Mouse (Mus musculus) lung, embryonic 15.5 days (tissue): Measurements from ENCODE around the gene Epb41. TPM values are rescaled to one million over a fixed set of nuclear protein-coding genes. Genes with fewer than 3 reads are reported as not detected.
A peak's percentile ranks its signal among the peaks of the same experiment; 100 is the strongest.

Experiments used
- ATAC-seq: fragments of 200-750 bp; cut with Nextera tagmentation; 2 replicates; pipeline ENCODE4 v1.8.0; 2017; ENCODE audit warnings: moderate number of reproducible peaks, borderline replicate concordance; ENCODE audit not compliant: low FRiP score, low TSS enrichment; ENCODE audit errors: extremely low read depth
- H3K27ac ChIP-seq: fragments of 300-500 bp; sonication (generic); 2 replicates; pipeline ENCODE4 v1.5.1; 2015; ENCODE audit warnings: moderate library complexity, mild to moderate bottlenecking, inconsistent platforms
- H3K27me3 ChIP-seq: fragments of 300-500 bp; sonication (generic); 2 replicates; pipeline ENCODE4 v1.6.1; 2015; ENCODE audit warnings: inconsistent platforms
- H3K36me3 ChIP-seq: fragments of 300-500 bp; sonication (generic); 2 replicates; pipeline ENCODE4 v1.6.1; 2015; ENCODE audit warnings: inconsistent platforms
- H3K4me1 ChIP-seq: fragments of 300-500 bp; sonication (generic); 2 replicates; pipeline ENCODE4 v1.6.1; 2015; ENCODE audit warnings: inconsistent platforms
- H3K4me2 ChIP-seq: fragments of 300-500 bp; sonication (generic); 2 replicates; pipeline ENCODE4 v1.6.1; 2015; ENCODE audit warnings: inconsistent platforms, mild to moderate bottlenecking, moderate library complexity
- H3K4me3 ChIP-seq: fragments of 300-500 bp; sonication (generic); 2 replicates; pipeline ENCODE4 v1.5.1; 2015; ENCODE audit warnings: mild to moderate bottlenecking, inconsistent platforms
- H3K9ac ChIP-seq: fragments of 300-500 bp; sonication (generic); 2 replicates; pipeline ENCODE4 v1.6.1; 2015; ENCODE audit warnings: inconsistent platforms
- H3K9me3 ChIP-seq: fragments of 300-500 bp; sonication (generic); 2 replicates; pipeline ENCODE4 v1.6.1; 2016; ENCODE audit warnings: inconsistent platforms
- WGBS: fragments of 180-500 bp; shearing (Covaris S2); methylation state at CpG from one replicate; pipeline ENCODE4 v1.1.7; 2015; 5-methylcytosine and 5-hydroxymethylcytosine counted together
- polyA plus RNA-seq: library from polyadenylated mRNA; unstranded; fragments of >200 nt; fragmentation: Nextera tagmentation; extraction: Ambion mirVana; gene quantifications from 2 replicates; pipeline ENCODE4 v1.2.1, GENCODE M21; 2015

Epb41 gene
- polyA plus RNA-seq, 1 experiment from 2014 or later, result 65.0 TPM

DNA sequence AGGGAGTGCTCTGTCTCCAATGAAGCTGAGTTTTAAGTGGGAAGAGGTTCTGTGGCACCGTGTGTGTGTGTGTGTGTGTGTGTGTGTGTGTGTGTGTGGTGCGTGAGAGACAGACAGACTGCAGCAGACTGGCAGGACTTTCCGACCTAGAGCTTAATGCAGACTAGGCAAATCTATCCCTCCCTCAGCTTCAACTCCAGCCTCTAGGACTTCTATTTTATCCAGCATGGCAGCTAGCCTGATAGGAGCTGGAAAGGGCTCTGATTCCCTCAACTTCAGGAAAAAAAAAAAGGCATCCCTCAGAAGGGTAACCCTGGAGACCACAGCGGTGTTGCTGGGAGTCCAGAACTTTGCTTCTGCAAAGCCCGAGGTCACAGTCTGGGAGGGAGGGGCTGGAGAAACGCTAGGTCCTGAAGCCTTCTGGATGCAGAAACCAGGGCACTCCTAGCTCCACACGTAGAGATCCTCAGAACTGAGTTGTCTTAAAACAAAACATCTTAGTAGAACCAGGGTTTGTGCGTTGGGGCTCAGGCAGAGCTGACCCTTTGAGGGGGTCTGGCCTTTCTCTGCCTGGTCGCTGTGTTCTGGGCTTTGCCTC, 161.0 kb downstream of the Epb41 start:
- Histone ChIP-seq H3K9me3 (no peaks in the 10 kb centered on the region), H3K4me2 (no peak overlapping the region), H3K9ac (no peak overlapping the region), H3K27ac (no peak overlapping the region), H3K36me3 (no peaks in the 10 kb centered on the region), H3K4me3 (no peak overlapping the region), H3K27me3 (peaks cover 70% of the 10 kb centered on the region), H3K4me1 (peaks cover 44% of the 10 kb centered on the region)
- 16% methylated on average over 9 of the region's 9 CpGs for WGBS
- no peak for ATAC-seq

DNA sequence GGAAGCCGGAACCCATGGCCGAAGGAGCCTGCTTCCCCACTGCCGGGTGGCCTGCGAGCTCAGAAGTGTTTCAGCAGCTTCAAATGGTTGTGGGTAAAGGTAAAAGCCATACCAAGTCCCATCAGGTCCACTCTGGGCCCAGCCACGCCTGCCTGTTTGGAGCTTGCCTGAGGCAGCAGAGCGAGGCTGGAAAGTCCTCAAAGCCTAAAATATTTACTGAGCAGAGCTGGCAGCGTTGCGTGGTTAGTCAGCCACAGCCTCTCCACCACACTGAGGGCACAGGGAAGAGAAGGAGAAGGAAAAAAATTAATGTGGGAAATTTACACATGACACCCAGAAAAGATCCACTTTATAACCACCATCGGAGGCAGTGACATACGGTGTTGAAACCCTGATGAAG, 161.6 kb downstream of the Epb41 start:
- H3K9me3 ChIP-seq, result no peaks in the 10 kb centered on the region
- H3K4me2 ChIP-seq, result no peak overlapping the region
- no peak overlapping the region for H3K4me3 ChIP-seq
- WGBS, result 53% methylated on average over 10 of the region's 10 CpGs
- no peak overlapping the region for H3K27ac ChIP-seq
- H3K9ac ChIP-seq, result no peak overlapping the region
- H3K4me1 ChIP-seq, result peaks cover 37% of the 10 kb centered on the region
- H3K27me3 ChIP-seq, result peaks cover 64% of the 10 kb centered on the region
- no peaks in the 10 kb centered on the region for H3K36me3 ChIP-seq
- ATAC-seq, result no peak

- Histone ChIP-seq H3K27me3 (peaks cover 46% of the 10 kb centered on the region), H3K4me1 (peaks cover 37% of the 10 kb centered on the region), H3K9ac (no peak overlapping the region), H3K9me3 (no peaks in the 10 kb centered on the region), H3K4me2 (no peak overlapping the region), H3K4me3 (no peak overlapping the region), H3K27ac (no peak overlapping the region), H3K36me3 (no peaks in the 10 kb centered on the region)
- ATAC-seq, result no peak
- WGBS, result 35% methylated on average over 5 of the region's 5 CpGs
These were observed 163.6 kb downstream of the Epb41 start for GRCm38 (mm10) chr4:131911521-131911920.

DNA sequence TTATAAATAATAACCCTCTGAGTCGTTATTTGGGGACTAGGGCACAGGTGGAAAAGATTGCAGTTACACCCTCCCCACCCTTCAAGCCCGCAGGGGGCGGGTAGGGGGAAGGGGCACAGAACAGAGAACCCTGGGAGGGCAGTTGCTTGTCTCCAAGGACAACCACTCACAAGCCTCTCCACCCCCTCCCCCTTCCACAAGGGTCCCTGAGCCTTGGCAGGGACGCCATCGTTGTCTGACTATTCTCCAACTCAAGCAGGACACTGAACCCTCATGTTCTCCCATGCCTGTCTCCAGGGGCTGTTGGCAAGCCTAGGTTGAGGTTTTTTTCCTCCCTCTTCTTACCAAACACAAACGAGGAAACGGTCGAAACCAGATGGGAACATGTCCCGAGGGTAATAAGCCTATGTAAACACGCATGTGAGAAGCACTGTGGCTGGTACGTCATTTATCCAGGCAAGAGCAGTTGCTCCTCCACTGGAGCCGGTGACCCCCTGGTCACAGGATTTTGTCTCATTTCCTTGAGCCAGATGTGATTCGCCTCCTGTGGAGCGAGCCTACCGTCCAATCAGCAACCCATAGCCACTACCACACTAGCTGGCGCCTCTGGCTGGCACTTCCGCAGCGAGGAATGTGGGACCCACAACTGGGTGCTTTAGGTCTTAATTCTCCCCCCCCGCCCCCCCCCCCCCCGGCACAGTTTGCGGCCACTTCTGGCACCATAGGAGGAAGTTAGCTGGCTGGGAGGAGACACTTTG, 164.7 kb downstream of the Epb41 start:
- no peaks in the 10 kb centered on the region for H3K36me3 ChIP-seq
- H3K4me2 ChIP-seq, result peak overlapping the region; percentile 41
- ATAC-seq, result peak; percentile 33; the same call in 1 of the 2 replicates
- 7% methylated on average over 18 of the region's 21 CpGs for WGBS
- peaks cover 35% of the 10 kb centered on the region for H3K27me3 ChIP-seq
- peak overlapping the region; percentile 7; the same call in 1 of the 2 replicates for H3K4me3 ChIP-seq
- no peak overlapping the region for H3K27ac ChIP-seq
- no peak overlapping the region for H3K9ac ChIP-seq
- peaks cover 41% of the 10 kb centered on the region for H3K4me1 ChIP-seq
- H3K9me3 ChIP-seq, result no peaks in the 10 kb centered on the region

GRCm38 (mm10) chr4:131907912-131908311, 167.2 kb downstream of the Epb41 start:
- Histone ChIP-seq H3K27me3 (peaks cover 13% of the 10 kb centered on the region), H3K4me2 (no peak overlapping the region), H3K36me3 (peaks cover 8% of the 10 kb centered on the region), H3K4me1 (peaks cover 21% of the 10 kb centered on the region), H3K9ac (no peak overlapping the region), H3K27ac (no peak overlapping the region), H3K9me3 (no peaks in the 10 kb centered on the region), H3K4me3 (no peak overlapping the region)
- no peak for ATAC-seq
- 92% methylated on average over 3 of the region's 3 CpGs for WGBS

- no peak overlapping the region for H3K4me2 ChIP-seq
- H3K27ac ChIP-seq, result no peak overlapping the region
- ATAC-seq, result no peak
- H3K9me3 ChIP-seq, result no peaks in the 10 kb centered on the region
- peaks cover 21% of the 10 kb centered on the region for H3K4me1 ChIP-seq
- WGBS, result 34% methylated on average over 6 of the region's 6 CpGs
- H3K9ac ChIP-seq, result no peak overlapping the region
- peaks cover 21% of the 10 kb centered on the region for H3K36me3 ChIP-seq
- H3K27me3 ChIP-seq, result no peaks in the 10 kb centered on the region
- H3K4me3 ChIP-seq, result no peak overlapping the region
These were observed 168.7 kb downstream of the Epb41 start for GRCm38 (mm10) chr4:131906423-131906822.

- H3K4me1 ChIP-seq, result peaks cover 5% of the 10 kb centered on the region
- no peak overlapping the region for H3K4me3 ChIP-seq
- H3K9me3 ChIP-seq, result no peaks in the 10 kb centered on the region
- no peaks in the 10 kb centered on the region for H3K27me3 ChIP-seq
- peaks cover 41% of the 10 kb centered on the region for H3K36me3 ChIP-seq
- ATAC-seq, result peak; percentile 21; the same call in 1 of the 2 replicates
- no peak overlapping the region for H3K4me2 ChIP-seq
- WGBS, result 54% methylated on average over 8 of the region's 8 CpGs
- no peak overlapping the region for H3K27ac ChIP-seq
- no peak overlapping the region for H3K9ac ChIP-seq
These were observed 170.6 kb downstream of the Epb41 start for GRCm38 (mm10) chr4:131904478-131904877.

DNA sequence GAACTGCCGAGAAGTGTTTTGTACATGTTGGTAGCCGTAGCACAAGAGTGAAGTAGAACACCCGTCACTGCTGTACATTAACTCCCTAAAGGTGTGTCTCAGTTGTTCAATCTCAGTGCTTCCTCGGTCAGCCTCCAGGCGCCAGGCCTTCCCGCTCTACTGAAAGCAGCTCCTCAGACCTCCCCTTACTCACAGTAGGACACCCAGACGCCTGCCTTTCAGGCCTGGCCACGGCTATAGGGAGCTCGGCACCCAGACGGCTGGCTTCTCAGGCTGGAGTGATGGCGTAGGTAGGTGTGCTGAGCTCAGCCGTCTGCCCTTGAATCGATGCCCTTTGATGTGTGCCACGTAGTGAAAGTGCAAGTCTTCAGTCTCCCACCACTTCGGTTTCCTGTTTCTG, 174.0 kb downstream of the Epb41 start:
- no peaks in the 10 kb centered on the region for H3K9me3 ChIP-seq
- 87% methylated on average over 15 of the region's 15 CpGs for WGBS
- no peak overlapping the region for H3K4me3 ChIP-seq
- H3K4me1 ChIP-seq, result peaks cover under 1% of the 10 kb centered on the region; the same call in 1 of the 2 replicates
- peaks cover 65% of the 10 kb centered on the region for H3K36me3 ChIP-seq
- H3K27me3 ChIP-seq, result no peaks in the 10 kb centered on the region
- H3K27ac ChIP-seq, result no peak overlapping the region
- no peak overlapping the region for H3K9ac ChIP-seq
- H3K4me2 ChIP-seq, result no peak overlapping the region
- no peak for ATAC-seq

DNA sequence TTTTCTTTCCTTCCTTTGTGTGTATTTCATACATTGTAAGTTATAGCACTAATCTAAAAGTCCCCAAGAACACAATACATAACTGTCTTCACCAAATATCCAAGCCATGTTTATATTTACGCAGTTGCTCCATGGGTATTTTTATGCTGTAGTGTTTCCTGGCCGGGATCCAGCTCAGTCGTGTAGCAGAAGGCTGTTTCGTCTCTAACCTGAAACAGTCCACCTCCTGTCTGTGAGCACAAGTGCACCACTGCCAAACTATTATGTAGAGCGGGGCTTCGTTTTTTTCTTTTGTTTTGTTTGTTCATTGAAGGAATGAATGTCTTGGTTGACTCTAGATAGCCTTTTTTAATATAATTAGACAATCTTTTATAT, 176.0 kb downstream of the Epb41 start:
- Histone ChIP-seq H3K9me3 (no peaks in the 10 kb centered on the region), H3K4me3 (no peak overlapping the region), H3K9ac (no peak overlapping the region), H3K4me2 (no peak overlapping the region), H3K36me3 (peaks cover 72% of the 10 kb centered on the region), H3K27me3 (no peaks in the 10 kb centered on the region), H3K4me1 (no peaks in the 10 kb centered on the region), H3K27ac (no peak overlapping the region)
- 74% methylated on average over 6 of the region's 6 CpGs for WGBS
- no peak for ATAC-seq

- no peak for ATAC-seq
- Histone ChIP-seq H3K27me3 (no peaks in the 10 kb centered on the region), H3K4me1 (no peaks in the 10 kb centered on the region), H3K4me2 (no peak overlapping the region), H3K9ac (no peak overlapping the region), H3K27ac (no peak overlapping the region), H3K9me3 (no peaks in the 10 kb centered on the region), H3K4me3 (no peak overlapping the region), H3K36me3 (peaks cover 74% of the 10 kb centered on the region)
- 90% methylated on average over 12 of the region's 12 CpGs for WGBS
These were observed 176.5 kb downstream of the Epb41 start for GRCm38 (mm10) chr4:131898503-131899179.

GRCm38 (mm10) chr4:131897787-131898186, 177.3 kb downstream of the Epb41 start:
- Histone ChIP-seq H3K4me1 (no peaks in the 10 kb centered on the region), H3K36me3 (peaks cover 83% of the 10 kb centered on the region), H3K9ac (no peak overlapping the region), H3K4me3 (no peak overlapping the region), H3K27me3 (no peaks in the 10 kb centered on the region), H3K27ac (no peak overlapping the region), H3K9me3 (no peaks in the 10 kb centered on the region), H3K4me2 (no peak overlapping the region)
- WGBS, result 88% methylated on average over 8 of the region's 8 CpGs
- no peak for ATAC-seq

GRCm38 (mm10) chr4:131897109-131897508, 178.0 kb downstream of the Epb41 start:
- H3K27ac ChIP-seq, result no peak overlapping the region

More at GRCm38 (mm10) chr4:131897109-131897508, 178.0 kb downstream of the Epb41 start:
- H3K9me3 ChIP-seq, result no peaks in the 10 kb centered on the region
- H3K36me3 ChIP-seq, result peaks cover 83% of the 10 kb centered on the region
- WGBS, result 90% methylated on average over 5 of the region's 5 CpGs
- ATAC-seq, result no peak
- no peak overlapping the region for H3K9ac ChIP-seq
- H3K4me1 ChIP-seq, result no peaks in the 10 kb centered on the region
- H3K4me2 ChIP-seq, result no peak overlapping the region
- H3K27me3 ChIP-seq, result no peaks in the 10 kb centered on the region
- H3K4me3 ChIP-seq, result no peak overlapping the region
